Mouse (Mus musculus): Measurements from ENCODE around the gene Ncor2.

DNA sequence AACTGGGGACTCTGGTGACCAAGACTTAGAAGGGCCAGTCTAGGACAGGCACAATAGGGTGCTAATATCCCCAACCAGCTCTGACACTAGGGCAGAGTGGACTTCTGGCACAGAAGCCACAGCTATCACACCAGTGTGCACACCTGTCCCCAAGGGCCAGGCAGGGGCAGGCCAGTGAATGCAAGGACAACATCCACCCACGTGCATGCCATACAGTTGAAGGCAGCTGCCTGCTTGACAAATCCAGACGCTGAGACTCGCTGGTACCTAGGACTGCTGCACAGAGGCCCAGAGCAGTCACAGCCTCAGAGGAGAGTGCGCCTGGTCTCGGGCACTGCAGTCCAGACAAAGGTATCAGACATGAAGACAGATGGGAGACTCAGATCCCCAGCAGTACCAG, 11.5 kb downstream of the Ncor2 start:
- TF ChIP-seq CTCF (IDR thresholded peaks at IDR 0.05; ENCODE audit: low read depth, low read length) (no peak), POLR2A (IDR thresholded peaks at IDR 0.05; ENCODE audit: extremely low read depth, insufficient read depth, low read length) (no peak)
